Mouse (Mus musculus): ENCODE measurements around the gene Atf6.

Gene Atf6

GRCm38 (mm10) chr1:170867691-170868105 is at the start of gene Atf6:
Gene Atf6, minus strand, starts transcription at chr1:170867771.
- peak; percentile 94 for DNase-seq

- no peak for DNase-seq
Measured at GRCm38 (mm10) chr1:170915657-170916056, 48.1 kb upstream of the Atf6 start.

- DNase-seq = no peak
Measured at GRCm38 (mm10) chr1:170912891-170913615, 45.5 kb upstream of the Atf6 start, which contains the start of gene Fcrlb. Gene Fcrlb, minus strand, starts transcription at chr1:170912941.

DNA sequence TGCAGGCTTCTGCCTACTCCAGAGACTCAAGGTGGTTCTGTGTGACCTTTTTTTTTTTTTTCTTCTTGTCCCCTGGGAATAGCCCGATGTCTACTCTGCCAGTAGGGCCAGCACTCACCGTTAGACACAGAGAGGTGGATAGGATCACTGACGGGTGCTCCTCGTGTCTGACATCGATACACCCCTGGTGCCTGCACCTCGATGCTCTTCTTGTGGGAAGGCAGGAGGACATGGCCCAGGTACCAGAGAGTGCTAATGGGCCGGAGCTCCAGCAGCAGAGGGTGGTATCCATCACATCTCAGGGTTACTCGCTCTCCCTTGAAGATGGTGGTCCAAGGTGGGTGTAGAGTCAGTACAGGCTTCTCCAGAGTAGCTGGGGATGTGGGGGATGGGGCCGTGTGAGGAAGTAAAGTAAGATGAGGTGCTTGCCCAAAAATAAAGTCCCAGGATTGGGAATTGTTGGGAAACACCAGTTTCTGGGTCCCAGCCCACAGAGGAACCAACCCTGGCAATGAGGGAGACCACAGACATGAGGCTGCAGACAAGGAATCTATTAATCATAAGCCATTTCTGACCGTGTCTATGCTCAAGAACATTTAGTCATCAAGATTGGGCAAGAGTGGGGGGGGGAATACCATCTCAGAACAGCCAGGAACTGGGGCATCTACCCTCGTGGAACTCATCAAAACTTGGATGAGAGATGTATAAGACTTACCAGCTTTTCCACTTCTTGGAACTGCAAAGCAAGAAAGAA is 44.5 kb upstream of the Atf6 start:
- no peak for DNase-seq

DNA sequence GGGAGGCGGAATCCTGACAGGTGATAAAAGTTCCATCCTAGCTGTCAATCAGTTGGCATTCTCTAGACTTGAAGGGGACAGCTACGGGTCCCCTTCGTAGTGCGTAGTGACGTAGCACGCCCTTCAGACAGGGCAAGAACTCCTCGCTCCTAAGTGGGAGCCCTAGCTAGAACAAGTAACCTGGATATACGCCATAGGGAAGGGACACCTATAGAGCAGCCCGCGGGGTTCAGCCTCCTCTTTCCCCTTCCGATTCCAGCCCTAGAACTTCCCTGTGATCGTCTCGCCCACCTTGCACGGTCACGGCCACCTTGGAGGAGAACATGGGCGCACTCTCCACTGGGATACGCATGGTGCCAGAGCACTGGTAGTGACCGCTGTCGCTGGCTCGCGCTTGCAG is 40.8 kb upstream of the Atf6 start:
- DNase-seq = peak; percentile 51

GRCm38 (mm10) chr1:170907456-170908191 is 40.1 kb upstream of the Atf6 start:
- peak; percentile 56 for DNase-seq

DNA sequence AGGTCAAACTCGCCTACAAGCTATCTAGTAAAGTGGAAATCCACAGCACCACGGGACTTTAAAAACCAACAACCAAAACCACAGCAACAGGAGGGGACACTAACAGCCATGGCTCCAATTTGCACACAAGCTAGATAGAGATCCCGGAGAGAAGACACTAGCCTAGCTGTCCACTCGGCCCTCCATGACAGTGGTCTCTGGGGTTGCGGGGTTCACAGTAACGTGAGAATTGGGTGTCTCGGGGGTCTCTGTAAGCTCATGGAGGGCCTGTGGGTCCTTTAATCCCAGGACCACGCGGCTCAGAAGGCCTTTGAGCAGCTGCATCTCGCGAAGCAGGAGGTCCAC is 39.5 kb upstream of the Atf6 start:
- DNase-seq = peak; percentile 42

GRCm38 (mm10) chr1:170903485-170903884 is 35.9 kb upstream of the Atf6 start:
- DNase-seq = no peak

- peak; percentile 67 for DNase-seq
Measured at GRCm38 (mm10) chr1:170901536-170902238, 34.1 kb upstream of the Atf6 start.

DNA sequence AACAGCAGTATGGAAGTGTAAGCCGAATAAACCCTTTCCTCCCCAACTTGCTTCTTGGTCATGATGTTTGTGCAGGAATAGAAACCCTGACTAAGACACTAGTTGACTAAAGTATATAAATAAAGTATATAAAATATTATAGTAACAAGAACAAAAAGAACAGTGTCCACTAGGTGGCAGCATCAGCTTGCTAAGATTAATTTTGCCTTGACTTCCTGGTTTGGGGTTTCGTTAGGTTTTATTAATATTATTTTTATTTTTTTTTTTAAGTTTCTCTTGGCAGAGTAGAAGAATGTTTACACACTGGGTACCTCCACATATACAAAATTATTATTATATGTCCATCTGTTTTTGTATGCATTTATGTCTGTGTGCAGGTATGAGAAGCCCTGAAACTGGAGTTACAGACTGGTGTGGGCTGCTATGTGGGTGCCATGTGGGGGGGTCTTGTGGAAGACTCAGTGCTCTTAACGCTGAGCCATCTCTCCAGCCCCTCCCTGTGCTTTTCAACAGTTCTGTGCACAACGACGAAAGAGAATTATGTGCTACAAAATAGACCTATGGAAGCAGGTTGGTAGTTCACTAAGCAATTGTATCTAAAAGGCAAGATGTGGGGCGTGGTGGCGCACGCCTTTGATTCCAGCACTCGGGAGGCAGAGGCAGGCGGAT is 33.4 kb upstream of the Atf6 start:
- no peak for DNase-seq

DNA sequence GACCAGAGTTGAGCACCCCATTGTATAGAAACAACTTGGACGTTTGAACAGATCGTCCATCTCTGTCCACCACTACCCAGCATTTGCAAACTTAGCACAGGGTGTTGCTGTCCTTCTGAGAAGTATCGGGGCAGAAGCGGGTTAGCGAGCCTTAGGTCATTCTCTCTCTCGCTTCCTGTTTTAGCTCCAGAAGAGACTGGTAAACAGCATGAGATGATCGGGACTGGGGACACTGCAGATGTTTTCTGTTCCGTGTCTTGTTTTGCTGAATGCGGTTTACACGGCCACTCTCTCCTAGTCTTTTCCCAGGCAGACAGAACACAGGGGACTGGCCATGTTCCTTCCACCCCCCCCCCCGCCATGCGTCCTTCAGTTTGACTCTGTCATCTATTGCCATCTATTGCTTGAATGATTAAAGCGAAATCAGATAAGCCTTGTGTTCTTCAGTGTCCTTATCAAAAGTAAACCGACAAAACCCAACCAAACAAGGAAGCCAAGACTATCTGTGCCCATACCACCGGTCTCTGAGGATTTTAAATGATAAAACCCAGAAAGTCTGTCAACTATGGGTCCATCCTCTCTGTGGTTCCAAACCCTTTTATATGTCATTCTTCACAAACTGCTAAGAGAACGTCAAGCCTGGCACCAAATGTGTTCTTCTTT is 31.0 kb upstream of the Atf6 start:
- no peak for DNase-seq

DNA sequence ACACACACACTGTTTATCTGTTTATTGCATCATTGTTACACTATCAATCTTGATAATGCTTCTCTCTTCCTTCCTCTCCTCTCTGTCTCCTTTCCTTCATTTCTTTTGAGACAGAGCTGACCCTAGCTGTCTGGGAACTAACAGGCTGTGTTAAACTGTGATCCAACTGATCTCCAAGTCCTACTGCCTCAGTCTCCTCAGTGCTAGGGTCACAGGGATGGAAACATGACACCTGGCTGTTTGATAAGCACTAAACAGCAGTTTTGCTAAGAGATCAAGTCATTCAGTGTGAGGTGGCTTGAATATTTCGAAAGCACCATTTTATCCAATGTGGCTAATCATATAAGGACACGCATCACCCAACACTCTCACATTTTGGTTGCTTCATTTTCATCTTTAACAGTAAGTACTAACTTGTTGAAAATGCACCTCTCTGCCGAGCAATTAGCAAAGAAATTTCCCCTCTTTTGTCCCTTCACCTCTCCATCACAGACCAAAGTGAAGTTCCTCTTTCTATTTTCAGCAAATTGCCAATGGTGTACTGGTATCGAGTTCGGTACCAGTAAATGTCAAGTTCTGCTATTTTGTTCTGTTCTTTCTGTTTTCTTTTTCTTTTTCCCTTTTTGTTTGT is 29.2 kb upstream of the Atf6 start:
- DNase-seq = no peak

GRCm38 (mm10) chr1:170894603-170895602 is 27.3 kb upstream of the Atf6 start:
- no peak for DNase-seq

DNA sequence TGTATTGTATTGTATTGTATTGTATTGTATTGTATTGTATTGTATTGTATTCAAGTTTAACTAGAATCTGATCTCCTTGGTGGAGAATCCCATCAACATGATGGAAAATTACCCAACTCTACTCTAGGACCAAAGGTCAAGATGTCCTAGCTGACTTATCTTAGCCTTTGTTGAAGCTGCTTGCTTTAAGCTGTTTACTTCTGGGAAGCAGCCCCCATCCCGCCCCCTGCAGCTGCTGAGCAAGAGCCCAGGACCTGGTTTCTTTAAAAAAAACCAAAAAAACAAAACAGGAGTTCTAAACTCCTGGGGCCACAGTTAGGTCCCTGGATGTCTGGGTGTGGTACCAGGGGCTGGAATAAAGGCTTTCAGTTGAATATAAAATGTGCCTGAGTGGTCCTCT is 24.7 kb upstream of the Atf6 start:
- no peak for DNase-seq

DNA sequence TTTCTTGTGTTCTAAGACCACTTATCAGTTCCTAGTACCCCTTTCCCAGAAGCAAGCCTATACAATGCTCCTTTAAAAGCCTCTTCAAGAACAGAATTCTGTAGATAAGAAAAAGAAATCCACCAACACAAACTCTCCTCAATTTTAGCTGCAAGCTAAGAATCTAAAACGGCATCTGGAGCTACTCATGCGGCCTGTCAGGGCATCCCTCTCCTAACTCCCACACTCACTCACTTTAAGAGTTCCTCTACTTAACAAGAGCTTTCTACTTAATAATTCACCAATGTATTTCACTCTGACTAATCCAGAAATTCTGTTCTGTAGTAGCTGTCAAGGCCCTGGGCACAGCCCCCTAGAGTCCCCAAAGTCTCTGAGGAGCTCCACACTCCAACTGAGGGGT is 24.1 kb upstream of the Atf6 start:
- no peak for DNase-seq

- DNase-seq = no peak
Measured at GRCm38 (mm10) chr1:170889310-170889709, 21.7 kb upstream of the Atf6 start.

- no peak for DNase-seq
Measured at GRCm38 (mm10) chr1:170886044-170886458, 18.5 kb upstream of the Atf6 start.

- peak; percentile 85 for DNase-seq
Measured at GRCm38 (mm10) chr1:170884978-170885561, 17.5 kb upstream of the Atf6 start, which contains the start of the genes Gm26620 and Dusp12. Gene Gm26620, plus strand, starts transcription at chr1:170885065. Gene Dusp12, minus strand, starts transcription at chr1:170885540.

DNA sequence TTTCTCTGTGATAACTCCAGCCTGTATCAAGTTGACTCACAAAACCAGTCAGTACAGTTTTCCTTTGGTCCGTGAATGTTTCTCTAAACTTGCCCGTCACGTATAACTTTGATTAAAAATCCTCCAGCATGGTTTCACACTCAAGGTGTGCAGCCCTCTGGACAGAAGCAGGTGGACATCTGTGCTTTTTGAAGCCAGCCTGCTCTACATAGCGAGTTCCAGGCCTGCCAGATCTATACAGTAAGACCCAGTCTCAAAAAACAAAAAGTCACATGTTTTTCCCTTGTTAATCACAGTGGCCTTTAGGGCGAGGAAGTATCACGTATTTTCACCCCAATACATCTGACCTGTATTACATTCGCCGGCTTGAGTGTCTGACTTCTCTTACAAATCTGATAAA is 16.8 kb upstream of the Atf6 start:
- DNase-seq = no peak

Measured in cerebellum, adult 11-12 months (tissue).